Mouse (Mus musculus) Patski (cell line): ENCODE results near the gene Hlx. TPM values are rescaled to one million over a fixed set of nuclear protein-coding genes. Genes with fewer than 3 reads are reported as not detected.

ENCODE experiments used
- ATAC-seq: fragments of 100-300 bp; one replicate; pipeline ENCODE4 v1.8.0; 2021
- CTCF ChIA-PET: fragments of 350-600 bp; sonication (Branson Sonifier 250); formaldehyde crosslinking; loops from one replicate; lab custom pipeline; 2022; ENCODE audit warnings: inconsistent platforms; lab: Charles Lee
- POLR2A ChIA-PET: fragments of 350-600 bp; sonication (Branson Sonifier 250); formaldehyde crosslinking; loops from one replicate; lab custom pipeline; 2022; ENCODE audit warnings: antibody characterized with exemption, inconsistent platforms; lab: Charles Lee
- DNase-seq: peaks from one replicate; pipeline ENCODE4 v3.0.0-alpha.2; 2011; ENCODE audit warnings: low read depth, low spot score
- H3K27me3 ChIP-seq: fragments of 371-371 bp; one replicate; pipeline ENCODE4 v1.5.1; 2021
- CTCF ChIP-seq: fragments of 100-300 bp; IDR thresholded peaks from one replicate; pipeline ENCODE4 v1.5.1; 2021
- in situ Hi-C: fragments of 300-500 bp; cut with MboI; formaldehyde crosslinking; loops from 3 replicates; pipeline ENCODE4 v1.11.1; 2018; ENCODE audit warnings: low pct_unique_long_range_greater_than_20kb, mixed read lengths
- polyA plus RNA-seq: library from polyadenylated mRNA; unstranded; gene quantifications from one replicate; pipeline ENCODE4 v1.2.3, GENCODE M21; 2021

Hlx gene
- polyA plus RNA-seq, 1 experiment from 2014 or later, result 1.3 TPM

DNA sequence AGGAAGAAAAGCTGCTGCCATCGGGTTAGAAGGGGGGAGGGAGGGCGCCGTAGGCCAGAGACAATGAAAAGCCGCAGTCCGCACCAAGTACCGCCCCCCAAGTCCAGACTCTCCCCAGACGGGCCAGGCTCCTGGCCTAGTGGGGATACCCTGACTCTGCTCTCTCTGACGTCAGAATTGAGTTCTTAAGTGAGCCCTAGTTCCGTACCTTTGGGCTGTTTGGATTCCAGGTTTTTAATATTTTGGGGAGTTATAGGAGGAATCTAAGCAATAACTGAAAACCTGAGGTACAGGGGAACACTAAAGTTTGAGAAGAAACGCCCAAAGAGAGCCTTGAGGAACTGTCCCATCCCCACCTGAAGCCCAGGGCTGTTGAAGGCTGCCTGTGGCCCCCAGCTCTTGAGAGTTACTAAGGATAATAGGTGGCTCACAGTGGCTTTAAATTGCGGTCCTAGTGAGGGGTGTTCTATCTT, 7.1 kb downstream of the Hlx start:
- in situ Hi-C loops, result no loop called here
- peaks cover 8% of the 10 kb centered on the region for H3K27me3 ChIP-seq
- no peak for DNase-seq
- POLR2A ChIA-PET, result no interaction called here
- CTCF ChIA-PET, result no interaction called here
- no peak for TF ChIP-seq CTCF
- ATAC-seq, result no peak

DNA sequence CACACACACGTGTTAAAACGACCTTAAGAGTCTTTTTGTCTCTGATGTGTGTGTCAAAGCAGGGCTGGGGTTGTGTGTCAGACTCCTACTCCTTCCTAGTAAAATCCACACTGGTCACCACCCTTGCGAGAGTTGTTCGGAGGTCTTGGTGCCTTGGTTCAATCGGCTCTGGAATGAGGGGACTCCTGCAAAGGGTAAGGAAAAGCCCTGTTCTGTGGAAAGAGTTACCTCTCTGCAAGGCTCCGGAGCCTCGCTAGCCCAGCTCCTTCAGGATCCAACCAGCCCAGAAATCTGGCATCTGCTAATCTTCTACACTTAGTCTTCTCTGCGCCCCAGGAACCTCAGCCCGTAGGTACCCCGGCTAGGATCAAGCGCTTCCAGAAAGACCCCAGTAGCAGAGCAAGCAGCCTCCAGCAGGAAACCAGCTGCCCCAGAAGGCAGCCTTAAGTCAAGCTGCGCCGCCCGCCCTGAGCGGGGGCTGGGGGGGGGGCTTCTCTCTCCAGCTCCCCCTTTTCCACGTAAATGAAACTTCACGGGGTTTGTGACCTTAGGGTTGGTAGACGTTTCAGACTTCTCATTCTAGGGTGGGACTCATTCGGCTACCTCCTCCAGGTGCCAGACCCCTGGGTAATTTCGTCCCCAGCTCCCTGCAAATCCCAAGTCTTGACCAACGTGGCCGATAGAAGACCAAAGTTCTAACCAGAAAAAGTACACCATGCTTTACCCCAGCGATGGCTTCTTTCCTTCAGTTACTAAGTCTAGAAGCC, 7.7 kb downstream of the Hlx start:
- DNase-seq (no peak), ATAC-seq (no peak)
- in situ Hi-C loops, result no loop called here
- CTCF ChIA-PET, result no interaction called here
- POLR2A ChIA-PET, result no interaction called here
- TF ChIP-seq CTCF, result no peak
- peaks cover 8% of the 10 kb centered on the region for H3K27me3 ChIP-seq

DNA sequence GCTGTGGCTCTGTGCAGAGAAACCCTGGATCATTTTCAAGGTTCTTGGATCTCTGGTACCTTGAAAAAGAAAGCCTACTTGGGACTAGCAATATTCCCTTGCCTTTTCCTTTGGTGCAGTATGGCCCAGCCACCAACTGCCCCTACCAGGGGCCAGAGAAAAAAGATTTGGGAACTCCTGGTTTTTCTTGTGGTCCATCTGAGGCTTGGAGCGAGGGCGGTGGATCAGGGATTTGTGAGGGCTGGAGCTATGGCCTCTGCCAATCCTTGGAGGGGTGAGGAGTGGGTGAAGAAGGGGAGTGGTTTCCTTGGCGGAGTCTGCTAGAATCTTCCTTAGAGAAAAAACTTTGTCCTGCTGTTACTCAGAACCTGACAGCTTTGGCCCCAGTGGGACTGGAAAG, 8.5 kb downstream of the Hlx start:
- CTCF ChIA-PET, result no interaction called here
- ATAC-seq, result no peak
- POLR2A ChIA-PET, result no interaction called here
- in situ Hi-C loops, result no loop called here
- no peak for TF ChIP-seq CTCF
- DNase-seq, result no peak
- H3K27me3 ChIP-seq, result peaks cover 8% of the 10 kb centered on the region

DNA sequence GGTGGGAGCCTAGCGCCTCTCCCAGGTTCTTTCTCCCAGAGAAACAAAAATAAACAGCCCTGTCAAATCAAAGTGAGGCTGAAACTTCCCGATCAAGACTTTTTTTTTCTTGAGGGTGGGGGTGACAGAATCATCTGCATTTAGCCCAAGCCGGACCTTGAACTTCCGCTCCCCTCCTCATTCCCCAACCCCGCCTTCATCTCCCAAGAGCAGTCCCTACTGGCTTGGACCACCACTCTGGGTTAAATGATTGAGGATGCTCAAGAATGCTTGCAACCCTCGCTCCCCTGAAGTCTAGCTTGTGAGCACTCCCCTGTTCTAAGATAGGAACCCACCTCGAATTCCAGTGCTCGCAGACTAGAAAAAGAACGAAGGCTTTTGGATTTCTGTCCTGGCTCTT, 11.3 kb downstream of the Hlx start:
- ChIA-PET CTCF (interaction anchor here (1.0 kb wide), 1 partner anchor 75 kb away, joined by 3 read pairs; no protein-coding TSS in a partner anchor), POLR2A (no interaction called here)
- ATAC-seq (no peak), DNase-seq (no peak)
- TF ChIP-seq CTCF, result no peak
- peaks cover 13% of the 10 kb centered on the region for H3K27me3 ChIP-seq
- in situ Hi-C loops, result no loop called here

DNA sequence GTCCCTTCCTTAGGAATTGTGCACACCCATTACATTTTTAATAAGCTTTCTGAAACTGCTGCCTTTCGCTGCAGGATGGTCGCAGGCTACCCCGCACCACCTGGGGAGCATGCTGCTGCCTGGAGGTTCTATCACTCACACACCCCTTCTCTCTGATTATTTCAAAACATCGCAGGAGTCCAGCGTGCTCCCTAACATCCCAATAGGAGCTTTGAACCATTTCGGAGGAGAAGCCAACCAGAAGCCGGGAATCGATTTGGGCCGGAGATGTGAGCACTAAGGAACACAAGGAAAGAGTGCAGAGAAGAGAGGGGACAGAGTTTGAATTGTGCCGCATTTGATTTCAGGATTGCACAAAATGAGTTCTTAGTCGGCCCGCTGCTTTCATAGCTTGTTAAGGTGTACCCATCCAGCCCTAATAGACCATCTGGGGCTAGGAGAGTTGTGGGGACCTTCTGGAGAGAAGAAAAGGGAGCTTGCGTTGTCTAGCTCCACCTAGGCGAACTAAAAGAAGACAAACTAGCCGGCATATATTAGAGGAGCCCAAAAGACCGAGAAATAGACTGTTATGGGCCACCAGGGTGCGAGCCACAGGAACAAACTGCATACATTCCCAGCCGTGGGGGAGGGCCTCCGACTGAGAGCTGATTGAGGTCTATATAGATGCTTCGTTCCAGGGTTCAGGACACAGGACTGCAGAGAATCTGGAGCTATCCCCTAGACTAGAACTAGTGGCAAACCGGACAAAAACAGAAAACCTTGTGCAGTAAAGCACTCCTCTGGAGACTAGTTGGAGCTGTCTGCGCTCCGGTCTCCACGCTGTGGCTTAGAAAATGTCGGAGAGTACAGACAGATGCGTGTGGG, 12.0 kb downstream of the Hlx start:
- H3K27me3 ChIP-seq, result peaks cover 13% of the 10 kb centered on the region

DNA sequence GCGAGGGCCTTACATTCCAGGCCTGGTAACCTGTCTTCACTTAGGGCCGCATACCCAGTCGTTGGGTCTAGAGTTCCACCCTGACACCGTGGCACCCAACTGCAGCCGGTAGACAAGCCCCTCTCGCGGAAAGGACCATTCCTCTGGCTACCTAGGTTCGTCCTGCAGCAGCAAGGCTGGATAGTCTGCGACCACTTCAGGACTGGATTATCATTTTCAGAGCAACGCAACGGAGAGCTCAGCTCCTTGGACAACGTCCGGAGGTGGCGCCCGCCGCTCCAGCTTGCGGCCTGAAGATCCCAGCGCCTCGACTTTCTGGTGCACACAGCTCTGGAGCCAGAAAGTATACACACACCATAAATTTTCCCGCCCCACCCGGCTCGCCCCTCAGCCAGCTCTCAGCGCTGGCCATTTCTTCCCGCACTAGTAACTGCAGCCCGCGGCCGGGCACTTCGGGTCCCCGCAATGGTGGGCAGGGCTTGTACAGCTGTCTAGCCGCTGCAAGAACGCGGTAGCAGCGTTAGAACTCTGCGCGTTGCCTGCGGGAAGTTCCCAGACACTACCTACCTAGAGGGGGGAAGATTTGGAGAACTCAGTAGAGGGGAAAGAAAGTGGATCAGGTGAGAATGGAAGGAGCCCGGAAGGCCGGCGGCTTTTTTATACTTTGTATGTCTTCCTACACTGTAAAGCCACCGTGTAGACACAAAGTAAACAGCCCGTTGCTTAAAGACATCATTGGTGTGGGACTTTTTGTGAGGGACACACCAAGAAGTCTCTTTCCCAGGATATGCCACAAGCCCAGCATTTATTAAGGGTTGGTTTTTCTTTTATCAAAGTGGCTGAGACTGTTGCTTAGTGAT, 13.9 kb downstream of the Hlx start:
- H3K27me3 ChIP-seq, result peaks cover 13% of the 10 kb centered on the region
- DNase-seq (no peak), ATAC-seq (no peak)
- TF ChIP-seq CTCF, result no peak
- ChIA-PET CTCF (interaction anchor here (1.4 kb wide), 1 partner anchor 10 kb away, joined by 4 read pairs; no protein-coding TSS in a partner anchor), POLR2A (no interaction called here)
- in situ Hi-C loops, result no loop called here

More for the DNA sequence above, 12.0 kb downstream of the Hlx start:
- POLR2A ChIA-PET, result no interaction called here
- ATAC-seq (no peak), DNase-seq (no peak)
- no peak for TF ChIP-seq CTCF
- CTCF ChIA-PET, result interaction anchor here (1.0 to 1.4 kb wide), 3 partner anchors 12 to 74 kb away, joined by 3 to 4 read pairs (median 3); no protein-coding TSS in a partner anchor
- in situ Hi-C loops, result no loop called here

DNA sequence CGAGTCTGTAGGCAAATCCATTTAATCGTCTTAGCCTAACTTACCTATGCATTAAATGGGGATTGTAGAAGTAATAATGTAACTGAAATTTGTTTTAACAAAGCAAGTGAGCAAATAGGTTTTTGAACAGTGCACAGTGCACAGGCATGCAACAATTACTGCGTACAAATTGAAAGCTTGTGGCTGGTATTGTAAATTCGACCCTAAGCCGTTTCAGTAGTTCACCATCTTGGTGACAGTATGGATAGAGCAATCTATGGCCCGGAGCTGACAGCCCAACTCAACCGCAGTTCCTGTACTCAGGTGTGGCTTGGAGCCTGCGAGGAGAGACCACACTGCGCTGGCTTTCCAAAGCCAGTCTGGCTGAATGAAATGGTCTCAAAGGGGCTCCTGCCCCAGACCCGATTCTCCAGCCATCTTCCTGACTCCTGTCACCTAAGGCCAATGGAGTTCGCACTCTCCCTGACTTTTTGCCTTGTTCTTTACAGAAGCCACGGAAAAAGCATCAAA, 14.7 kb downstream of the Hlx start:
- ATAC-seq (no peak), DNase-seq (no peak)
- in situ Hi-C loops, result no loop called here
- peaks cover 6% of the 10 kb centered on the region for H3K27me3 ChIP-seq
- ChIA-PET CTCF (no interaction called here), POLR2A (no interaction called here)
- TF ChIP-seq CTCF, result no peak

DNA sequence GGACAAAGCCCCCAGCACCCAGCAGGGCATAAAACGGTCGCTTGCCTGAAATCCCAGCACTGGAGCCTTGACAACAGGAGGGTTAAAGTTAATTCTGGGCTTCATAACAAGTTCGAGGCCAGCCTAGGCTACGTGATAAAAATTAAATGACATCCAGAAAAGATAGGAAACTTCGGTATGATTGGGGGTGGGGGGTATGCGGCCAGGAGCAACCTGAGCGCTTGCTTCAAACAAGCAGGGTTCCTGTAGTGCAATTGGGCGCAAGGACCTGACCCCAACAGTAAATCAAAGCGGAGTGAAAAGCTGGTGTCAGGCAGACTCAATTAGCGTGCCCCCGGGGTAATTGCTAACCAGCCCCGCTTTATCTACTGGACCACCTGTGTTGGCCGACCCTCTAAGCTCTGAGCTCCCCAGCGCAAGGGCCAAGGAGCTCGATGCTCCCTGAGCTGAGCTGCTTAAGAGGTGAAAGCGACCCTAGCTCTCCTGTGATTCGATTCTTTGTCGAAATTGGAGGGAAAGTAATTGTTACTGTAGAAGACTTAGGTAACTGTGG, 15.3 kb downstream of the Hlx start:
- ChIA-PET CTCF (no interaction called here), POLR2A (no interaction called here)
- TF ChIP-seq CTCF, result no peak
- in situ Hi-C loops, result no loop called here
- H3K27me3 ChIP-seq, result peaks cover 6% of the 10 kb centered on the region
- DNase-seq (no peak), ATAC-seq (no peak)

DNA sequence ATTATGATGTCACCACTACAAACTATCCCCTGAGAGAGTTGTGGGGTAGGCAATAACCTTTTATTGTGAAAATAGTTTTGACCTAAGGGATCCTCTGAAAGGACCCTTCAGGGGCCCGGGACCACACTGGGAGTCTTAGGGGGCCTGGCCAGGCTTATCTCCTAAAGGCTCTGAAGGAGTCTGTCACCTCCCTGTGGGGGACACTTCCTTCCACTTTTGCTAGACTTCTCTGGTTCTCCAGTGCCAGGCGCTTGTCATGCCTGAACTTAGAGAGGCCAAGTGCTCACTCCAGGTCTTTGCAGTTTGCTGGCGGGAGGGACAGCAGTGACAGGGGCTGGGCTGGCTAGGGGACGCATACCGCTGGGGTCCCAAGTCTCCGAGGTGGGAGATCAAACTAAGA, 16.3 kb downstream of the Hlx start:
- ChIA-PET CTCF (no interaction called here), POLR2A (no interaction called here)
- no peak for TF ChIP-seq CTCF
- no peak for DNase-seq
- H3K27me3 ChIP-seq, result peaks cover 6% of the 10 kb centered on the region
- no peak for ATAC-seq
- in situ Hi-C loops, result no loop called here

DNA sequence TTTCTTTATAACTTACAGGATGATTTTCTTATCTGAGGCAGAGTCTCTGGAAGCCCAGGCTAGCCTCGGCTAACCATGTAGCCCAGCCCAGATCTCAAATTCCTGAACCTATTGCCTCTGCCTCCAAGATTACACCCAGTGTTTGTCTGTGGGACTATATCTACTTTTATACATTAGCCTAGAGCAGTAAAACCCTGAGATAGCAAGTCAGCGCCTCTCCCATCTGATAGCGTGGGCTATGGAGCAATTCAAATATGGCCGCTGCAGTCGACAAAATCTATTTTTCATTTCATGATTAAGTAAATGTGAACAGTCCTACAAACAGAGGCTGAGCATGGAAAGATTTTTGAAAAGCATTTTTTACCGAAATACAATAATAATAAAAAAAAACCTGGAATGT, 16.7 kb downstream of the Hlx start:
- in situ Hi-C loops, result no loop called here
- DNase-seq (no peak), ATAC-seq (no peak)
- CTCF ChIA-PET, result no interaction called here
- POLR2A ChIA-PET, result no interaction called here
- TF ChIP-seq CTCF, result no peak
- H3K27me3 ChIP-seq, result peaks cover 6% of the 10 kb centered on the region
